Mouse (Mus musculus) cortical plate, adult 2 months (tissue): ENCODE data around the gene Tubb2b.

Source experiments
- CTCF ChIP-seq: fragments of 200-500 bp; IDR thresholded peaks from 2 replicates; pipeline ENCODE4 v1.5.1; 2011; ENCODE audit warnings: mild to moderate bottlenecking, control low read depth, low read length; ENCODE audit not compliant: insufficient read depth; ENCODE audit errors: extremely low read depth
- POLR2A ChIP-seq: fragments of 200-500 bp; IDR thresholded peaks from 2 replicates; pipeline ENCODE4 v1.6.1; 2011; ENCODE audit warnings: mild to moderate bottlenecking, low read length, control low read depth; ENCODE audit not compliant: insufficient read depth; ENCODE audit errors: extremely low read depth

GRCm38 (mm10) chr13:34113086-34113485 lies 17.2 kb downstream of the Tubb2b start:
- TF ChIP-seq POLR2A, result no peak
- no peak for TF ChIP-seq CTCF
